Mouse (Mus musculus) heart, postnatal 0 days (tissue): ENCODE results near the gene Crygn.

Experiments used
- CTCF ChIP-seq: IDR thresholded peaks from 2 replicates; pipeline ENCODE4 v1.5.1; 2016; ENCODE audit warnings: antibody characterized with exemption, control low read depth, low read depth
- EP300 ChIP-seq: IDR thresholded peaks from 2 replicates; pipeline ENCODE4 v1.6.1; 2016; ENCODE audit warnings: antibody characterized with exemption, low read depth

GRCm38 (mm10) chr5:24730986-24731385 is 26.8 kb downstream of the Crygn start:
- no peak for TF ChIP-seq CTCF
- TF ChIP-seq EP300 = no peak
